Mouse (Mus musculus) retina, adult 2 months (tissue): Measurements from ENCODE around the gene 2200002D01Rik.
A peak's percentile ranks its signal among the peaks of the same experiment; 100 is the strongest.
"Not testable (repeated sequence)": the region's sequence is repeated elsewhere in the genome, so short reads cannot be mapped to it uniquely, and the experiment has no call there.

ENCODE experiments used
- DNase-seq: peaks from one replicate; pipeline ENCODE4 v3.0.0-alpha.2; 2012; ENCODE audit warnings: low read depth, low spot score

2200002D01Rik gene

DNA sequence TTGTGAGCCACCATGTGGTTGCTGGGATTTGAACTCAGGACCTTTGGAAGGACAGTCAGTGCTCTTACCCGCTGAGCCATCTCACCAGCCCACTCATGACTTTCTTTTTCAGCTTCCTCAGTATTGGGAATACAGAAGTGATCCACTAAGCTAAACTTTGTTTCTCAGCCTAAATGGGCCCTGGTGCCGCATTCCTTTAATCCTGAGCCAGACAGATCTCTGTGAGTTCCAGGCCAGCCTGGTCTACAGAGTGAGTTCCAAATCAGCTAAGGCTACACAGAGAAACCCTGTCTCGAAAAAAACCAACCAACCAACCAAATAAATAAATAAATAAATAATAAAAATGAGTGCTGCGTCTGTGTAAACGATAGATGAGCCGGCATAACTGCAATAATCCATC lies 10.7 kb downstream of the 2200002D01Rik start:
- not testable (repeated sequence) for DNase-seq

- no peak for DNase-seq
Observed at GRCm38 (mm10) chr7:29236593-29236992, 11.7 kb downstream of the 2200002D01Rik start.

GRCm38 (mm10) chr7:29234661-29235060 lies 13.6 kb downstream of the 2200002D01Rik start:
- no peak for DNase-seq

GRCm38 (mm10) chr7:29233745-29234144 lies 14.5 kb downstream of the 2200002D01Rik start:
- no peak for DNase-seq

GRCm38 (mm10) chr7:29232247-29233013 lies 15.8 kb downstream of the 2200002D01Rik start, which contains the start of gene Kcnk6:
Gene Kcnk6 (minus strand): TSS chr7:29232515.
- DNase-seq, result no peak

GRCm38 (mm10) chr7:29231517-29231916 lies 16.7 kb downstream of the 2200002D01Rik start:
- no peak for DNase-seq

DNA sequence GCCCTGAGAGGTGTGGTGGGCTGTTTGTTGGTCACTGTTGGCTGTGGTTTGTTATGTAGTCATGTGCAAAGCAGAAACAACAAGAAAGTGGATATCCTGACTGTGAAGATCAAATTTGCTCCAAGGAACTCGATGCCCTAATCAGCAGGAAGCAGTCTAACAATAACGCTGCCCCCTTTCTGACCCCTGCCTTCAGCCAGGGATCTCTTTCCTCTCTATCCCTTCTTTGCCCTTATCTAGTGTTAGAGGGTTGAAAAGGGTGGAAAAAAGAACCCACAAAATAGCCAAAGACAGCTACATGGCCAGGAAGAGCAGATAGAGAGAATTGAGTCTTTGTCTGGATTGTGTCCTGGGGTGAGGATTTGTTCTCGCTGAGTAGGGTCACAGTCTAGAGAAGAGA lies 17.7 kb downstream of the 2200002D01Rik start:
- no peak for DNase-seq

DNA sequence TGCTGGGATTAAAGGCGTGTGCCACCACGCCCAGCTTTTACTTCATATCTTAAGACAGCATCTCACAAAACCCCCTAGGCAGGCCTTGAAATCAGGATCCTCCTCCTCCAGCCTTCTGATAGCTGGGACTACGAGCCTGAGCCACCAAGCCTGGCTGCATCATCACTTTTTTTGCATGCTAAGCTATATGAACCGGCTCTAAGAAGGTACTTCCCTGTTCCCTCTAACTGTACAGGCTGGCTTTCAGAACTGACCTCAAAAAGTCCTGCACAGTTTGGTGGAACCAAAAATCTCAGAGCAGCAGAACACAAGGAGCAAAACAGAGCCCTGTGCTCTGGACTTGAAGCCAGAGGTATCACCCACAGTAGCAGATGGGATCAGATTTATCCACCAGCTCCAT lies 20.1 kb downstream of the 2200002D01Rik start:
- DNase-seq, result no peak

DNA sequence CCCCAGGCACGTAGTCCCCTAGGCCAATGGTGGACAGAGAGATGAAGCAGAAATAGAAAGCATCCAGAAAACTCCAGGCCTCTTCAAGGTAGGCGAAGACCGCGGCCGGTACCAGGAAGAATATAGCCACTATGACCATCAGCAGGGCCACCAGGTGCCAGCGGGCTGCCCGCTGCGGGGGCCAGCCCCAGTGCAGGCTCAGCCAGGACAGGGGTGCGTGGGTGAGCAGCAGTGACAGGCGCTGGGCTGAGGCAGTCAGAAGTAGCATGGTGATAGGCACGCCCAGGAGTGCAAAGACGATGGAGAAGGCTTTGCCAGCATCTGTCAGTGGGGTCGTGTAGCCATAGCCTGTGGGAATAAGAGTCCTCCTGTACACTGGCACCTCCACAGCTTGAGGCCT lies 22.7 kb downstream of the 2200002D01Rik start:
- no peak for DNase-seq

DNA sequence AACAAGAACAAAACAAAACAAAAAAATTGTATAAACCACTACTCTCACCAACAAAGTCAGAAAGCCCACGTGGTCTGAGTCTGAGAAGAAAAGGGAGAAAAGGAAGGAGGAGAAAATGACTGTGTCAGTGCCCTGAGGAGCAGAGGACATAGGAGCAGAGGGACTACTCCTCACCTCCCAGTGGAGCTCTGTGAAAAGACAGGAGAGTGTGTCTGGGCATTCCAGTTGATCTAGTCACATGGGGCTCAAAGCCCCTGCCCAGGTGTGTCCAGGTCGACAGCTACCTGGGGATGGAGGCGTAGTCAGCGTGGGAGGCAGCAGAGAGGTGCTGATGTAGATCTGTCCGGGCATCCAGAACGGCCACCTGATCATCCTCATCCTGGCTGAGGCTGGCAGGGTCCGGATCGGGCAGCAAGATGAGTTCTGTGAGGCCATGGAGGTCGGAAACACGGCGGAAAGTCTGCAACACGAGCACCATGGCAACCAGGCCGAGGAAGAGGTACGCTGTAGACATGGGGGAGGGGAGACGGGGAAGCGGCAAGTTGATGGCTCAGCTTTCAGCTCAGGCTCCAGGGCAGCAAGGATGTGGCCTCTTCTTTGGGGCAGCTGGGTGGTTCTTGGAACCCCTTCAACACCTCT lies 23.4 kb downstream of the 2200002D01Rik start:
- DNase-seq, result no peak

GRCm38 (mm10) chr7:29214846-29215245 lies 33.4 kb downstream of the 2200002D01Rik start:
- no peak for DNase-seq

- no peak for DNase-seq
Observed at GRCm38 (mm10) chr7:29214236-29214635, 34.0 kb downstream of the 2200002D01Rik start.

- DNase-seq, result no peak
Observed at GRCm38 (mm10) chr7:29213675-29214082, 34.6 kb downstream of the 2200002D01Rik start, which contains the start of gene Catsperg1. Gene Catsperg1 (minus strand): TSS chr7:29214035.

GRCm38 (mm10) chr7:29212775-29213560 lies 35.3 kb downstream of the 2200002D01Rik start:
- DNase-seq, result not testable (repeated sequence)

DNA sequence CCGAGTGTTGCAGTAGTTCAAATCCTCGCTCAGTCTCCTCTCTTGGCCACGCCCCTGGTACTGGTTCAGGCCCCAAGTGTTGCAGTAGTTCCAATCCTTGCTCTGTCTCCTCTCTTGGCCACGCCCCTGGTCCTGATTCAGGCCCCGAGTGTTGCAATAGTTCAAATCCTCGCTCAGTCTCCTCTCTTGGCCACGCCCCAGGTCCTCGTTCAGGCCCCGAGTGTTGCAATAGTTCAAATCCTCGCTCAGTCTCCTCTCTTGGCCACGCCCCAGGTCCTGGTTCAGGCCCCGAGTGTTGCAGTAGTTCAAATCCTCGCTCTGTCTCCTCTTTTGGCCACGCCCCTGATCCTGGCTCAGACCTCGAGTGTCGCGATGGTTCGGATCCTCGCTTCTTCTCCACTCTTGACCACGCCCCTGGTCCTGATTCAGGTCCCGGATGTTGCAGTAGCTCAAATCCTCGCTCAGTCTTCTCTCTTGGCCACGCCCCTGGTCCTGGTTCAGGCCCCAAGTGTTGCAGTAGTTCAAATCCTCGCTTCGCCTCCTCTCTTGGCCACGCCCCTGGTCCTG lies 36.0 kb downstream of the 2200002D01Rik start:
- DNase-seq, result no peak

DNA sequence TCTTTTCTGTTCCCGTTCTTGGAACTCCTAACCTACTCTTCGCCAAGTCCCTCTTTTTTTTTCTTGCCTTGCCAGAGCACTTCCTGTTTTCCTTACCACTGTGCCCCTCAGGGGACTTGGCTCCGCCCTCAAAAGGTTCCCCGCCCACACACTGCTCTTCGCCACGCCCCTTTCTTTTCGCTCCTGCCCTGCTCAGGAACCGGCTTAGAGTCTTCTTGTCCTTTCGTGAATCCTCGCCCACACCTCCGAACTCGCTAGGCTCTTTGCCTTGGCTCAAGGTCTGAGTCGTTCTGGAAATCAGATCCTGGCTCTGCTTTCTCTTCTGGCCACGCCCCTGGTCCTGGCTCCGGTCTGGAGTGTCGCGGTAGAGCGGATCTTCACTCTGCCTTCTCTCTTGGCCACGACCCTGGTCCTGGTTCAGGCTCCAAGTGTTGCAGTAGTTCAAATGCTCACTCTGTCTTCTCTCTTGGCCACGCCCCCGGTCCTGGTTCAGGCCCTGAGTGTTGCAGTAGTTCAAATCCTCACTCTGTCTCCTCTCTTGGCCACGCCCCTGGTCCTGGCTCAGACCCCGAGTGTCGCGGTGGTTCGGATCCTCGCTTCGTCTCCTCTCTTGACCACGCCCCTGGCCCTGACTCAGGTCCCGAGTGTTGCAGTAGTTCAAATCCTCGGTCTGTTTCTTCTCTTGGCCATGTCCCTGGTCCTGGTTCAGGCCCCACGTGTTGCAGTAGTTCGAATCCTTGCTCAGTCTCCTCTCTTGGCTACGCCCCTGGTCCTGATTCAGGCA lies 36.7 kb downstream of the 2200002D01Rik start:
- peak; percentile 36 for DNase-seq

DNA sequence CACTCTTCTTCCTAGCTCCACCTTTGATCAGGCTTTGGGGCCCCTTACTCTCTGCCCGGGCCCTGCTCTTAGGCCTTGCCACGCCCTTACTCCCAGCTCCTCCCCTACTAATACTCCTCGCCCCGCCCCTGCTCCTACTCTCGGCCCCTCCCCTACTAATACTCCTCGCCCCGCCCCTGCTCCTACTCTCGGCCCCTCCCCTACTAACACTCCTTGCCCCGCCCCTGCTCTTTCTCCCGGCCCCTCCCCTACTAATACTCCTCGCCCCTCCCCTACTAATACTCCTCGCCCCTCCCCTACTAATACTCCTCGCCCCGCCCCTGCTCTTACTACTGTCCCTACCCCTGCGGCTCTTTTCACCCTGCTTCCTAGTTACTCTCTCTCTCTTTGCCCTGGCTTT lies 37.3 kb downstream of the 2200002D01Rik start:
- DNase-seq, result not testable (repeated sequence)

GRCm38 (mm10) chr7:29202577-29202976 lies 45.7 kb downstream of the 2200002D01Rik start:
- DNase-seq, result no peak
